Mouse (Mus musculus) embryonic fibroblast, embryonic 13.5 days (primary cell): Measurements from ENCODE around the gene Avl9.

Experiments
- CTCF ChIP-seq: IDR thresholded peaks from 2 replicates; pipeline ENCODE4 v1.5.1; 2011; ENCODE audit warnings: mild to moderate bottlenecking, control low read depth, low read length, moderate library complexity, borderline replicate concordance; ENCODE audit not compliant: insufficient read depth
- POLR2A ChIP-seq: IDR thresholded peaks from 2 replicates; pipeline ENCODE4 v1.6.1; 2011; ENCODE audit warnings: low read depth, mild to moderate bottlenecking, control low read depth, low read length, moderate library complexity

DNA sequence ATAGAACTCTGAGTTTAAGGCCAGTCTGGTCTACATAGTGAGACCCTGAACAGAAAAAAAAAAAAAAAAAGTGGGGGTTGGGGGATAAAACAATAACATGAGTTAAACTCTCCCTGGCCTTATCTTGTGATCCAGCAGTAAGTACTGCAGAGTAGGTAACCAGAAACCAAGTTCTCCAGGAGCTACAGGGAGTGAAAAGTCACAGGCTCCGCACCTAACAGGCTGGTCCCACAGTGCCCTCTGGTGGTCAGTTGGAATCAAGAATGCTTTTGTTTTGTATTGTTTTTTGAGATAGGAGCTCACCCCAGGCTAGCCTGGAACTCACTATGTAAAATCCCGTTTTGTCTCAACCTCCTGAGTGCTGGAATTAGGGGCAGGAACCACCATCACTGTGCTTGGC is 23.5 kb upstream of the Avl9 start:
- peak; percentile 65; the same call in 1 of the 2 replicates for TF ChIP-seq CTCF
- no peak for TF ChIP-seq POLR2A
